Mouse (Mus musculus): Measurements from ENCODE around the gene Napa. TPM values are rescaled to one million over a fixed set of nuclear protein-coding genes. Genes with fewer than 3 reads are reported as not detected.

Gene Napa
- polyA plus RNA-seq (2014; fragmentation: Illumina TruSeq; extraction: RNeasy Lipid Tissue Mini Kit (QIAGEN cat#74804); ENCODE audit: insufficient read depth, low read depth, low replicate concordance), result 58.6 TPM

DNA sequence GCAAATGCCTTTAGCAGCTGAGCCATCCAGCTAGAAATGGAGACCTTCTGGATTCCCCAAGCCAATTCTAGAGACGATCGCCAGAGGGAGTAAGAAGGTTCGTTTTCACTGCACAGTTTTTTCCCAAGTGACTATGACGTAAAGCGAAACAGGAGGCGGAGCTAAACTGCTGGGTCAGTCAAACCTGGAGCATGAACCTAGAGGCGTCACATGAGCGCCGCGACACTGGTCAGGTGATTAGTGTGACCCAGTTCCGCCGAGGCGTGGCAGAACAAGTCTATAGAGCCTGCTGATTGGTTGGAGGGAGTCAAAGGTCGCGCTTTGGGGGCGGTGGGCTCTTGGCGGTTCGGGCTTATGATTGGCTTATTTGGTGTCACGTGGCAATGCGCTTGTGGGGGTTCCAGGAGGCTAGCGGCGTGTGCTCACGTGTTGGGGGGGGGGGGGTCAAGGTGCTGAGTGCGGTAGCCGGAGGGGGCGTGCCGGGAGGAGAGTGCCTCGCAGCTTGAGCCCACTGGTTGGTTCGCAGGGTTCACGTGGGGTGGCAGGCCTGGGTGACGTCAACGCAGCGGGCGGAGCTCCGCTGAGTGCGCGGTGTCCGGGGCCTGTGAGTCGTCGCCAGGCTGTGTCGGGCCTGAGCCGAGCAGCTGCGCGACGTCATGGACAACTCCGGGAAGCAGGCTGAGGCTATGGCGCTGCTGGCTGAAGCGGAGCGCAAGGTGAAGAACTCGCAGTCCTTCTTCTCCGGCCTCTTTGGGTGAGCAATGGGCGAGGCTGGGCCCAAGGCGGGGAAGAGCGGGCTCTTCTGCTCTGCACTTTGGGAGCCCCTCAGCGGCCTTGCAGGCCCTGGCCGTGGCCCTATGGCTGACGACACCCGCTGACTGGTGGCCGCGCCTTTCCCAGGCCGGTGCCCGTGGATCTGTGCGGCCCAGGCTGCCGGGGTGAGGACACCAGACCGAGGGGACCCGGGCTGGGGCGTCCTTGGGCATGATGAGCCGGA lies at the start of gene Napa:
TSS of gene Napa (plus strand) at position 438 of the 997 bp plus-strand sequence.

GRCm38 (mm10) chr7:16061219-16062098 lies 36.8 kb upstream of the Napa start, which contains the start of gene Zfp541:
Gene Zfp541 (plus strand): TSS chr7:16061814.

DNA sequence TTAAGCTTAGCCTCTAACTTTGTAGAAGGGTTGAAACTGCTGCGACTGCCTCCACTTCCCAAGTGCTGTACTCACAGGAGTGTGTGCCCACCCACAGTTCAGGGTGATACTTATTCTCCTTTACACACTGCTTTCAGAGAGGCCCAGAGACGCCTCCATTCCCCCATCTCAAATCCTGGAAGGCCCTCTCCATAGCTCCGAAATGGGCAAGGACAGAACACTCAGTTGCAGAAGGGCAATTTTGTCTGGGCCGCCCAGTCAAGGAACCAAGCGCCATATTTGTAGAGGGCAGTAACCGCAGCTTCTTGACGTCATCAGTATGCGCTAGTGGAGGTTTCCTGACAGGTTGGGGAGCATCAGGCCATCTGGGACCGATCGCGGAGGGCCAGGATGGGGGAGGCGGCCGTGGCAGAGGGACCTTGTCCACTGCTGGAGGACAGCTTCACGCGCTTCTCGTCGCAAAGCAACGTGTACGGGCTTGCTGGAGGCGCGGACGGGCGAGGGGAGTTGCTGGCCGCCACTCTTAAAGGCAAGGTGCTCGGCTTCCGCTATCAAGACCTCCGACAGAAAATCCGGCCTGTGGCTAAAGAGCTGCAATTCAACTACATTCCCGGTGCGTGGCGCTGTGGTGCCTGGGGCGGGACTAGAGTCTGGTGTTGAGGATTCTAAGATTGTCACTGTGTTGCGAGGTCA lies 21.5 kb downstream of the Napa start, which contains the start of gene Kptn:
TSS of gene Kptn (plus strand) at position 327 of the 693 bp plus-strand sequence.

GRCm38 (mm10) chr7:16129421-16129845 lies 31.2 kb downstream of the Napa start, which contains the start of gene Slc8a2:
Gene Slc8a2 (plus strand): TSS chr7:16129826.

Other genes starting within 250 kb of the Napa start
- not detected for gene Crx, start 218.5 kb upstream of the Napa start, polyA plus RNA-seq (2014; fragmentation: Illumina TruSeq; extraction: RNeasy Lipid Tissue Mini Kit (QIAGEN cat#74804); ENCODE audit: insufficient read depth, low read depth, low replicate concordance)
- gene Crxos, start 215.8 kb upstream of the Napa start, polyA plus RNA-seq (2014; fragmentation: Illumina TruSeq; extraction: RNeasy Lipid Tissue Mini Kit (QIAGEN cat#74804); ENCODE audit: insufficient read depth, low read depth, low replicate concordance), result not detected
- 594 TPM for gene Selenow, start 176.1 kb upstream of the Napa start, polyA plus RNA-seq (2014; fragmentation: Illumina TruSeq; extraction: RNeasy Lipid Tissue Mini Kit (QIAGEN cat#74804); ENCODE audit: insufficient read depth, low read depth, low replicate concordance)
- gene Nop53, start 152.4 kb upstream of the Napa start, polyA plus RNA-seq (2014; fragmentation: Illumina TruSeq; extraction: RNeasy Lipid Tissue Mini Kit (QIAGEN cat#74804); ENCODE audit: insufficient read depth, low read depth, low replicate concordance), result 186 TPM
- 87.4 TPM for gene Ehd2, start 130.9 kb upstream of the Napa start, polyA plus RNA-seq (2014; fragmentation: Illumina TruSeq; extraction: RNeasy Lipid Tissue Mini Kit (QIAGEN cat#74804); ENCODE audit: insufficient read depth, low read depth, low replicate concordance)
- gene Bicra, start 50.5 kb upstream of the Napa start, polyA plus RNA-seq (2014; fragmentation: Illumina TruSeq; extraction: RNeasy Lipid Tissue Mini Kit (QIAGEN cat#74804); ENCODE audit: insufficient read depth, low read depth, low replicate concordance), result 2.7 TPM
- gene Zfp541, start 36.6 kb upstream of the Napa start, polyA plus RNA-seq (2014; fragmentation: Illumina TruSeq; extraction: RNeasy Lipid Tissue Mini Kit (QIAGEN cat#74804); ENCODE audit: insufficient read depth, low read depth, low replicate concordance), result not detected
- 13.3 TPM for gene Kptn, start 21.4 kb downstream of the Napa start, polyA plus RNA-seq (2014; fragmentation: Illumina TruSeq; extraction: RNeasy Lipid Tissue Mini Kit (QIAGEN cat#74804); ENCODE audit: insufficient read depth, low read depth, low replicate concordance)
- 0.25 TPM for gene Slc8a2, start 31.4 kb downstream of the Napa start, polyA plus RNA-seq (2014; fragmentation: Illumina TruSeq; extraction: RNeasy Lipid Tissue Mini Kit (QIAGEN cat#74804); ENCODE audit: insufficient read depth, low read depth, low replicate concordance)
- gene Meis3, start 76.6 kb downstream of the Napa start, polyA plus RNA-seq (2014; fragmentation: Illumina TruSeq; extraction: RNeasy Lipid Tissue Mini Kit (QIAGEN cat#74804); ENCODE audit: insufficient read depth, low read depth, low replicate concordance), result 7.1 TPM
- 5.7 TPM for gene Dhx34, start 123.6 kb downstream of the Napa start, polyA plus RNA-seq (2014; fragmentation: Illumina TruSeq; extraction: RNeasy Lipid Tissue Mini Kit (QIAGEN cat#74804); ENCODE audit: insufficient read depth, low read depth, low replicate concordance)
- gene C5ar2, start 145.7 kb downstream of the Napa start, polyA plus RNA-seq (2014; fragmentation: Illumina TruSeq; extraction: RNeasy Lipid Tissue Mini Kit (QIAGEN cat#74804); ENCODE audit: insufficient read depth, low read depth, low replicate concordance), result 1.2 TPM
- gene C5ar1, start 161.1 kb downstream of the Napa start, polyA plus RNA-seq (2014; fragmentation: Illumina TruSeq; extraction: RNeasy Lipid Tissue Mini Kit (QIAGEN cat#74804); ENCODE audit: insufficient read depth, low read depth, low replicate concordance), result 10.3 TPM
- 21.4 TPM for gene Inafm1, start 175.2 kb downstream of the Napa start, polyA plus RNA-seq (2014; fragmentation: Illumina TruSeq; extraction: RNeasy Lipid Tissue Mini Kit (QIAGEN cat#74804); ENCODE audit: insufficient read depth, low read depth, low replicate concordance)
- 58.7 TPM for gene Ccdc9, start 188.3 kb downstream of the Napa start, polyA plus RNA-seq (2014; fragmentation: Illumina TruSeq; extraction: RNeasy Lipid Tissue Mini Kit (QIAGEN cat#74804); ENCODE audit: insufficient read depth, low read depth, low replicate concordance)
- gene Bbc3, start 209.9 kb downstream of the Napa start, polyA plus RNA-seq (2014; fragmentation: Illumina TruSeq; extraction: RNeasy Lipid Tissue Mini Kit (QIAGEN cat#74804); ENCODE audit: insufficient read depth, low read depth, low replicate concordance), result 17.1 TPM

Measured in lung, adult 10 weeks (tissue).